Mouse (Mus musculus) heart, adult 2 months (tissue): ENCODE data around the gene Mrpl12.

ENCODE experiments used
- EP300 ChIP-seq: fragments of 200-500 bp; IDR thresholded peaks from 2 replicates; pipeline ENCODE4 v1.6.1; 2011; ENCODE audit warnings: low read depth, low read length, control low read depth; ENCODE audit not compliant: insufficient read depth
- POLR2A ChIP-seq: fragments of 200-500 bp; IDR thresholded peaks from 2 replicates; pipeline ENCODE4 v1.6.1; 2011; ENCODE audit warnings: mild to moderate bottlenecking, low read depth, low read length, control low read depth; ENCODE audit not compliant: insufficient read depth

GRCm38 (mm10) chr11:120497436-120497835, 13.0 kb downstream of the Mrpl12 start:
- TF ChIP-seq POLR2A (no peak), EP300 (no peak)
